Mouse (Mus musculus) CH12.LX (cell line): Measurements from ENCODE around the gene Fhl2.

ENCODE experiments used
- CTCF ChIP-seq, 2 experiments: IDR thresholded peaks in 1 of 2; conservative IDR thresholded peaks in 1 of 2; 2 replicates each; pipeline ENCODE4 v1.5.1; 2011 to 2012; ENCODE audit warnings: low read depth in 2 of 2, low read length in 2 of 2, improper control_type of control experiment in 1 of 2, inconsistent platforms in 1 of 2, mild to moderate bottlenecking in 1 of 2, moderate library complexity in 1 of 2
- NELFE ChIP-seq: IDR thresholded peaks from 2 replicates; pipeline ENCODE4 v1.6.1; 2011; ENCODE audit warnings: low read depth, low read length, improper control_type of control experiment
- ZNF384 ChIP-seq: IDR thresholded peaks from 2 replicates; pipeline ENCODE4 v1.6.1; 2012; ENCODE audit warnings: low read depth, low read length, improper control_type of control experiment, inconsistent platforms

DNA sequence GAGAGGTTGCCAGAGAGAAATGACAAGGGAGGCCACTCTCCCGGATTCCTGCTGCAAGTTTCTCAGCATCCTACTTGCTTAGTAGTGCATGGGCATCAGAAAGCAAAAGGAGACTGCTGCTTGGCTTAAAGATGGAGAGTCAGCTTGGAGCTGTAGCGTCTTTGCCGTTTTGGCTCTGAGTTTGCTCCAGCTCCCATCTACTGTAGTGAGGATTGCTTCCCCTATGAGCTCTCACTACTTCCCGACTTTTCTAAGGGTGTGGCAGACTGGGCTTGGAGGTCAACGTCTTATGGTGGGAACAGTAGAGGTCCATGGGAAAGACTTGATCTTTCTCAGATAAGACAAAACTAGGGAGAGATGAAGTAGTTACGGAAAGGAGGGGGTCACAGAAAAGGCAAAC, 15.9 kb downstream of the Fhl2 start:
- TF ChIP-seq CTCF (conservative IDR thresholded peaks at IDR 0.05 in 1 of 2, IDR thresholded peaks at IDR 0.05 in 1 of 2; ENCODE audit: low read depth in 2 of 2, low read length in 2 of 2) (no peak), ZNF384 (no peak), NELFE (no peak)
